Mouse (Mus musculus) granulocyte monocyte progenitor cell, adult 5-6 weeks (primary cell): ENCODE measurements around the gene Rhox3g. TPM values are rescaled to one million over a fixed set of nuclear protein-coding genes. Genes with fewer than 3 reads are reported as not detected.
"Not testable (repeated sequence)": the region's sequence is repeated elsewhere in the genome, so short reads cannot be mapped to it uniquely, and the experiment has no call there.

Experiments
- ATAC-seq: replicated peaks from 2 replicates; pipeline ENCODE4 v1.8.0; 2016; ENCODE audit warnings: mild to moderate bottlenecking, moderate TSS enrichment, inconsistent platforms; ENCODE audit not compliant: poor library complexity, severe bottlenecking
- total RNA-seq, 2 experiments: library from RNA; stranded (forward) in 1 of 2; stranded (reverse) in 1 of 2; fragments of 200-712, 200-1000 nt in 1 of 2; fragments of >200 nt in 1 of 2; fragmentation: Nextera tagmentation in 1 of 2; gene quantifications; 2 replicates each; pipeline ENCODE4 v1.2.3; 2014 to 2017

The Rhox3g gene
- total RNA-seq (2014; fragmentation: Nextera tagmentation) (not detected in 2 replicates), total RNA-seq (2017) (not detected in 2 replicates)

DNA sequence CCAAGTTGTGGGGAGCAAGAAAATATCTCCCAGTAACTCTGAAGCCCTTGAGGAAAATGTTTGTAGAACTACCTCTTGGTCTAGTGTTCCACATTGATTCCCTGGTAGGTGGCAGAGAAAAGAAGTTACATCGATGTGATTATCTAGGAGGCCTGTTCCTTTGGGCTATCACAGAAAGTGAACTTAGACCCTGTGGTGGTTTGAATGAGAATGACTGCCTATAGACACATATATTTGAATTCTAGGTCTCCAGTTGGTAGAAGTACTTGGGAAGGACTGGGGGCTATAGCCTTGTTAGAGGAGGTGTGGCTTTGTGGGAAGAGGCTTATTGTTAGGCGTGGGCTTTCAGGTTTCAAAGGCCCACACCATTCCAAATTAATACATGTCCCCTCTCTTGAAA, at the start of gene Rhox3g:
Gene Rhox3g, minus strand, starts transcription at position 101 of the 400 bp plus-strand sequence.
- ATAC-seq = not testable (repeated sequence)

DNA sequence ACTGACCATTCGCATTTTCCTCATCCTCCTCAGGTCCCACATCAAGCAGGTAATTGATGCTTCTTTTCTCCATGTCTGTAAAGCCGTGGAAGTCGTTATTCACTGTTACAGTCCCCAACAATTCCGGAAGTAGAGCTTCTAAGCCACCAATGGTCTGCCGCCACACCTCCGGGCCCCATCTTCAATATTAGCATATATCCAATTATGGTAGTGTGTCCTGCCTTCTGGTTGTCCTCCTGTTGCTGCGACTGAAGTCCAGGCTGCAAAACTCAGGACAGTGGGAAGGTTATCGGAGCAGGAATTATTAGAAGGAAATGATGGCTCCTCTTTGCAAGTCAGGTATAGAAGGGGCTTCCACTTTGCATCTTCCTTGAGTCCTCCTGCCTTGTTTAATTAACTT, 44.8 kb upstream of the Rhox3g start, which contains the start of gene Rhox2h:
Gene Rhox2h, minus strand, starts transcription at position 101 of the 400 bp plus-strand sequence.
- not testable (repeated sequence) for ATAC-seq

DNA sequence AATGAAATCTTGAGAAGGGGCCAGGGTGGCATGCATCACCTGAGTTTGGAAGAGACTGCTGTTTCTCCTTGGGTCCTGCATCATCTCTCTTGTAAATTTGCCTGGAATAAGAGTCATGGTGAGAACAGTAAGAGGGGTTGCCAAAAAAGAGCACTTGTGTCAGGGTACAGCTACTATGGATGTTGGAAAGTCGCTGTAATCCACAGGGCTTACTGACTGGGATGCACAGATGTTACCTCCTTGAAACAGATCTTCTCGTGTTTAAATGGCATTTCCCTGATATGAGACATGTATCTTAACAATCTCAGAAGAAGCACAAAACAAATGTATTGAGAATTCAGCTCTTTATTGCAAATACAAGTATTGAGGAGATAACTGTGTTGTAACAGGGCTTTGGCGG, 40.3 kb upstream of the Rhox3g start, which contains the start of gene Rhox3h:
Gene Rhox3h, minus strand, starts transcription at position 101 of the 400 bp plus-strand sequence.
- ATAC-seq = not testable (repeated sequence)

DNA sequence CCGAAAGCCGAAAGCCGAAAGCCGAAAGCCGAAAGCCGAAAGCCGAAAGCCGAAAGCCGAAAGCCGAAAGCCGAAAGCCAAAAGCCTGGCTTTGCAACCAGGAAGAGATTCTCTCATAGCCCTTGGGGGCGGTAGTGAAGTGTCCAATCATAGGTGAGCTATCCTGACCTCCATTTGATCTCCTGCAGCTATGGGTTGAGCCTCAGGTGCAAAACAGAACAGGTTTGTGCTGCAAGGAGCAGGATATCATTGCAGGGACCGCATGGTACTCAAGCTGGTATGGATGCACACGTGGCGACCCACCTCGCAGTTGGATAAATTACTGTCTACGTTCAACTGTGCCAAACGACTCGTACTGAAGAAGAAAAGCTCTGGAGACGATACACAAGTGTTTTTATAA, 22.8 kb upstream of the Rhox3g start, which contains the start of gene Rhox4g:
Gene Rhox4g, minus strand, starts transcription at position 101 of the 400 bp plus-strand sequence.
- not testable (repeated sequence) for ATAC-seq

DNA sequence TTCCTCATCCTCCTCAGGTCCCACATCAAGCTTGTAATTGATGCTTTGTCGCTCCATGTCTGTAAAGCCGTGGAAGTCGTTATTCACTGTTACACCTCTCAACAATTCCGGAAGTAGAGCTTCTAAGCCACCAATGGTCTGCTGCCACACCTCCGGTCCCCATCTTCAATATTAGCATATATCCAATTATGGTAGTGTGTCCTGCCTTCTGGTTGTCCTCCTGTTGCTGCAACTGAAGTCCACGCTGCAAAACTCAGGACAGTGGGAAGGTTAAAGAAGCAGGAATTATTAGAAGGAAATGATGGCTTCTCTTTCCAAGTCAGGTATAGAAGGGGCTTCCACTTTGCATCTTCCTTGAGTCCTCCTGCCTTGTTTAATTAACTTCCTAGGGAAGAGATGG, 15.0 kb upstream of the Rhox3g start, which contains the start of gene Rhox2g:
Gene Rhox2g, minus strand, starts transcription at position 101 of the 400 bp plus-strand sequence.
- not testable (repeated sequence) for ATAC-seq

DNA sequence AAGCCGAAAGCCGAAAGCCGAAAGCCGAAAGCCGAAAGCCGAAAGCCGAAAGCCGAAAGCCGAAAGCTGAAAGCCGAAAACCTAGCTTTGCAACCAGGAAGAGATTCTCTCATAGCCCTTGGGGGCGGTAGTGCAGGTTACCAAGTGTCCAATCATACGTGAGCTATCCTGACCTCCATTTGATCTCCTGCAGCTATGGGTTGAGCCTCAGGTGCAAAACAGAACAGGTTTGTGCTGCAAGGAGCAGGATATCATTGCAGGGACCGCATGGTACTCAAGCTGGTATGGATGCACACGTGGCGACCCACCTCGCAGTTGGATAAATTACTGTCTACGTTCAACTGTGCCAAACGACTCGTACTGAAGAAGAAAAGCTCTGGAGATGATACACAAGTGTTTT, 20.8 kb downstream of the Rhox3g start, which contains the start of gene Rhox4f:
Gene Rhox4f, minus strand, starts transcription at position 101 of the 400 bp plus-strand sequence.
- not testable (repeated sequence) for ATAC-seq

DNA sequence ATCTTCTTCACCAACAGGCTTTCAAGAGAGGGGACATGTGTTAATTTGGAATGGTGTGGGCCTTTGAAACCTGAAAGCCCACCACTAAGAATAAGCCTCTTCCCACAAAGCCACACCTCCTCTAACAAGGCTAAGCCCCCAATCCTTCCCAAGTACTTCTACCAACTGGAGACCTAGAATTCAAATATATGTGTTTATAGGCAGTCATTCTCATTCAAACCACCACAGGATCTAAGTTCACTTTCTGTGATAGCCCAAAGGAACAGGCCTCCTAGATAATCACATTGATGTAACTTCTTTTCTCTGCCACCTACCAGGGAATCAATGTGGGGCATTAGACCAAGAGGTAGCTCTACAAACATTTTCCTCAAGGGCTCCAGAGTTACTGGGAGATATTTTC, 47.7 kb downstream of the Rhox3g start, which contains the start of gene Rhox3f:
Gene Rhox3f, plus strand, starts transcription at position 301 of the 400 bp plus-strand sequence.
- ATAC-seq = not testable (repeated sequence)

Other genes starting within 250 kb of the Rhox3g start
- gene Rhox3a2, start 248.6 kb downstream of the Rhox3g start, total RNA-seq (2014; fragmentation: Nextera tagmentation) = not detected in 2 replicates
- gene Rhox3a2, start 248.6 kb downstream of the Rhox3g start, total RNA-seq (2017) = not detected in 2 replicates
- not detected in 2 replicates for gene Rhox4a2, start 237.8 kb downstream of the Rhox3g start, total RNA-seq (2014; fragmentation: Nextera tagmentation)
- not detected in 2 replicates for gene Rhox4a2, start 237.8 kb downstream of the Rhox3g start, total RNA-seq (2017)
- not detected in 2 replicates for gene Rhox2b, start 216.5 kb downstream of the Rhox3g start, total RNA-seq (2014; fragmentation: Nextera tagmentation)
- gene Rhox2b, start 216.5 kb downstream of the Rhox3g start, total RNA-seq (2017) = not detected in 2 replicates
- gene Rhox4b, start 196.1 kb downstream of the Rhox3g start, total RNA-seq (2014; fragmentation: Nextera tagmentation) = not detected in 2 replicates
- not detected in 2 replicates for gene Rhox4b, start 196.1 kb downstream of the Rhox3g start, total RNA-seq (2017)
- not detected in 2 replicates for gene Rhox2c, start 174.9 kb downstream of the Rhox3g start, total RNA-seq (2014; fragmentation: Nextera tagmentation)
- not detected in 2 replicates for gene Rhox2c, start 174.9 kb downstream of the Rhox3g start, total RNA-seq (2017)
- not detected in 2 replicates for gene Rhox3c, start 170.0 kb downstream of the Rhox3g start, total RNA-seq (2014; fragmentation: Nextera tagmentation)
- gene Rhox3c, start 170.0 kb downstream of the Rhox3g start, total RNA-seq (2017) = not detected in 2 replicates
- gene Rhox4c, start 148.3 kb downstream of the Rhox3g start, total RNA-seq (2014; fragmentation: Nextera tagmentation) = not detected in 2 replicates
- gene Rhox4c, start 148.3 kb downstream of the Rhox3g start, total RNA-seq (2017) = not detected in 2 replicates
- gene Rhox2d, start 135.2 kb downstream of the Rhox3g start, total RNA-seq (2014; fragmentation: Nextera tagmentation) = not detected in 2 replicates
- not detected in 2 replicates for gene Rhox2d, start 135.2 kb downstream of the Rhox3g start, total RNA-seq (2017)
- not detected in 2 replicates for gene Rhox4d, start 114.3 kb downstream of the Rhox3g start, total RNA-seq (2014; fragmentation: Nextera tagmentation)
- gene Rhox4d, start 114.3 kb downstream of the Rhox3g start, total RNA-seq (2017) = not detected in 2 replicates
- gene Rhox2e, start 98.2 kb downstream of the Rhox3g start, total RNA-seq (2014; fragmentation: Nextera tagmentation) = not detected in 2 replicates
- not detected in 2 replicates for gene Rhox2e, start 98.2 kb downstream of the Rhox3g start, total RNA-seq (2017)
- not detected in 2 replicates for gene Rhox3e, start 86.6 kb downstream of the Rhox3g start, total RNA-seq (2014; fragmentation: Nextera tagmentation)
- not detected in 2 replicates for gene Rhox3e, start 86.6 kb downstream of the Rhox3g start, total RNA-seq (2017)
- gene Rhox4e, start 71.2 kb downstream of the Rhox3g start, total RNA-seq (2014; fragmentation: Nextera tagmentation) = not detected in 2 replicates
- not detected in 2 replicates for gene Rhox4e, start 71.2 kb downstream of the Rhox3g start, total RNA-seq (2017)
- not detected in 2 replicates for gene Rhox2f, start 57.2 kb downstream of the Rhox3g start, total RNA-seq (2014; fragmentation: Nextera tagmentation)
- gene Rhox2f, start 57.2 kb downstream of the Rhox3g start, total RNA-seq (2017) = not detected in 2 replicates
- not detected in 2 replicates for gene Rhox3f, start 47.6 kb downstream of the Rhox3g start, total RNA-seq (2014; fragmentation: Nextera tagmentation)
- not detected in 2 replicates for gene Rhox3f, start 47.6 kb downstream of the Rhox3g start, total RNA-seq (2017)
- not detected in 2 replicates for gene Rhox4f, start 20.9 kb downstream of the Rhox3g start, total RNA-seq (2014; fragmentation: Nextera tagmentation)
- not detected in 2 replicates for gene Rhox4f, start 20.9 kb downstream of the Rhox3g start, total RNA-seq (2017)
- gene Rhox2g, start 14.9 kb upstream of the Rhox3g start, total RNA-seq (2014; fragmentation: Nextera tagmentation) = not detected in 2 replicates
- gene Rhox2g, start 14.9 kb upstream of the Rhox3g start, total RNA-seq (2017) = not detected in 2 replicates
- gene Rhox4g, start 22.7 kb upstream of the Rhox3g start, total RNA-seq (2014; fragmentation: Nextera tagmentation) = not detected in 2 replicates
- not detected in 2 replicates for gene Rhox4g, start 22.7 kb upstream of the Rhox3g start, total RNA-seq (2017)
- not detected in 2 replicates for gene Rhox3h, start 40.2 kb upstream of the Rhox3g start, total RNA-seq (2014; fragmentation: Nextera tagmentation)
- gene Rhox3h, start 40.2 kb upstream of the Rhox3g start, total RNA-seq (2017) = not detected in 2 replicates
- gene Rhox2h, start 44.7 kb upstream of the Rhox3g start, total RNA-seq (2014; fragmentation: Nextera tagmentation) = not detected in 2 replicates
- not detected in 2 replicates for gene Rhox2h, start 44.7 kb upstream of the Rhox3g start, total RNA-seq (2017)
- gene Rhox5, start 176.2 kb upstream of the Rhox3g start, total RNA-seq (2014; fragmentation: Nextera tagmentation) = not detected in 2 replicates
- not detected in 2 replicates for gene Rhox5, start 176.2 kb upstream of the Rhox3g start, total RNA-seq (2017)
- gene Rhox6, start 198.3 kb upstream of the Rhox3g start, total RNA-seq (2014; fragmentation: Nextera tagmentation) = not detected in 2 replicates
- not detected in 2 replicates for gene Rhox6, start 198.3 kb upstream of the Rhox3g start, total RNA-seq (2017)
- not detected in 2 replicates for gene Rhox7a, start 203.1 kb upstream of the Rhox3g start, total RNA-seq (2014; fragmentation: Nextera tagmentation)
- gene Rhox7a, start 203.1 kb upstream of the Rhox3g start, total RNA-seq (2017) = not detected in 2 replicates